Mouse (Mus musculus) stomach, embryonic 14.5 days (tissue): ENCODE results near the gene Pik3c2a. TPM values are rescaled to one million over a fixed set of nuclear protein-coding genes. Genes with fewer than 3 reads are reported as not detected.

Experiments used
- ATAC-seq: fragments of 200-750 bp; cut with Nextera tagmentation; 2 replicates; pipeline ENCODE4 v1.8.0; 2017; ENCODE audit warnings: low read depth, moderate TSS enrichment; ENCODE audit not compliant: insufficient number of reproducible peaks, insufficient read depth, low FRiP score
- H3K27ac ChIP-seq: fragments of 300-500 bp; sonication (generic); 2 replicates; pipeline ENCODE4 v1.5.1; 2014; ENCODE audit warnings: mild to moderate bottlenecking, low read length, moderate library complexity, mixed read lengths
- H3K27me3 ChIP-seq: fragments of 300-500 bp; sonication (generic); 2 replicates; pipeline ENCODE4 v1.6.1; 2014; ENCODE audit warnings: low read length, control low read depth, mixed read lengths; ENCODE audit not compliant: control insufficient read depth, insufficient read depth
- H3K36me3 ChIP-seq: fragments of 300-500 bp; sonication (generic); 2 replicates; pipeline ENCODE4 v1.6.1; 2014; ENCODE audit warnings: mild to moderate bottlenecking, control low read depth, low read length, moderate library complexity, mixed read lengths; ENCODE audit not compliant: control insufficient read depth, insufficient read depth
- H3K4me1 ChIP-seq: fragments of 300-500 bp; sonication (generic); 2 replicates; pipeline ENCODE4 v1.6.1; 2014; ENCODE audit warnings: low read length, control low read depth, mixed read lengths; ENCODE audit not compliant: control insufficient read depth, insufficient read depth
- H3K4me2 ChIP-seq: fragments of 300-500 bp; sonication (generic); replicated peaks from 2 replicates; pipeline ENCODE4 v1.6.1; 2014; ENCODE audit warnings: low read depth, low read length, control low read depth
- H3K4me3 ChIP-seq: fragments of 300-500 bp; sonication (generic); 2 replicates; pipeline ENCODE4 v1.5.1; 2014; ENCODE audit warnings: low read depth, low read length, control low read depth
- H3K9ac ChIP-seq: fragments of 300-500 bp; sonication (generic); replicated peaks from 2 replicates; pipeline ENCODE4 v1.6.1; 2014; ENCODE audit warnings: low read depth, mild to moderate bottlenecking, control low read depth, low read length, moderate library complexity, mixed read lengths
- H3K9me3 ChIP-seq: fragments of 300-500 bp; sonication (generic); 2 replicates; pipeline ENCODE4 v1.6.1; 2016; ENCODE audit warnings: low read depth, low read length, control low read depth; ENCODE audit not compliant: control insufficient read depth
- WGBS: fragments of 180-500 bp; shearing (Covaris S2); extraction: QIAGEN DNeasy Blood & Tissue Kit; methylation state at CpG from one replicate; pipeline ENCODE4 v1.1.7; 2014; 5-methylcytosine and 5-hydroxymethylcytosine counted together
- polyA plus RNA-seq: library from polyadenylated mRNA; unstranded; fragments of >200 nt; fragmentation: Nextera tagmentation; extraction: Ambion mirVana; gene quantifications from 2 replicates; pipeline ENCODE4 v1.2.1, GENCODE M21; 2014

The Pik3c2a gene
- polyA plus RNA-seq, 1 experiment from 2014 or later: 40.2 TPM

DNA sequence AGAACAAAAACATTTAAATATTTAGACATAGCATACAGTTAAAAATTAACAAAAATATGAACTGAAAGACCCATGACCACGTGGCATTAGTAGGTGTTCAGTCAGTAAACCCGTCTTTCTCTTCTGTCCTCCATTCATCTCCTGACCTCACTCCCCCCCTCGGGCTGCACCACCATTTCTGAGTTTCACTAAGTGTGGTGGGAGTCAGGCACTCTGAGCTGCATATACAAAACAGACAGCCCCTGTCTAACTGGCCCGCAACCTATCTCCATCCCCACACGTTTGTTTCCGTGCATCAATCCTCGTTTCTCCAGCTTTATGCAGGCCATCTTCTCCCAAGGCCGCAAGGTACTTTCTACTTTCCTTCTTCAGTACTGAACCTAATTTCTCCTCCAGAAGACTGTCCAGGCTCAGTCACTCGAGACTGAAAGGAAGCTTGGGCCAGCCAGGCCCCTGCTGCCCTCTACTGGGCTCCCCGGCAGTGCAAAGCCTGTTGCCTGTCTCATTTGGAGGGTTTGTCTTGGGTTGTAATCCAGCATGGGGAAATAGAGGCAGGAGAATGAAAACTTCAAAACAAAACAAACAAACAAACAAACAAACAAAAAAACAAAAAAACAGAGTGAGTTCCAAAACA lies 119.8 kb downstream of the Pik3c2a start:
- no peak overlapping the region for H3K27ac ChIP-seq
- H3K4me3 ChIP-seq: no peak overlapping the region
- 25% methylated on average over 10 of the region's 10 CpGs for WGBS
- no peaks in the 10 kb centered on the region for H3K36me3 ChIP-seq
- no peak overlapping the region for H3K9ac ChIP-seq
- H3K9me3 ChIP-seq: no peaks in the 10 kb centered on the region
- no peaks in the 10 kb centered on the region for H3K27me3 ChIP-seq
- no peaks in the 10 kb centered on the region for H3K4me1 ChIP-seq
- ATAC-seq: no peak; the same call in 1 of the 2 replicates
- H3K4me2 ChIP-seq: no peak overlapping the region

DNA sequence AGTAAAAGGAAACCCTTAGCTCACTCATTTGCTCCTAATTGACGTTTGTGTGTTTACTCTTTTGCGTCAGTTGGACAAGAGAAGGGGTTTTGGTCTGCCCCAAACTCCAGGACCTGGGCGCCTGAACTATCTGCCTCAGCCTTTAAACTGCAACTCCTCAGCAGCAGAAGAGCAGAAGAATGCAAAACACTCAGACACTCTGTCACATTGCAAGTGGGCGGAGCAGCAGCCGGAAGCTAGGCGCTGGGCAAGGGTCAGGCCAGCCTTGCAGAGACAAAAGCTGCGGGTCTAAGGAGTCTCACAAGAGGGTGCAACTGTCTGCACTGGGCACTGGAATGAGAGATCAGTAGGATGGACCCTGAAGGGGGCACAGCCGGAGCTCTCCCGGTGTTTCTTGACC lies 133.8 kb downstream of the Pik3c2a start:
- Histone ChIP-seq H3K9ac (no peak overlapping the region), H3K9me3 (no peaks in the 10 kb centered on the region), H3K4me2 (peak overlapping the region; percentile 90; the same call in 1 of the 2 replicates), H3K4me3 (no peak overlapping the region), H3K4me1 (0 out of 2 replicates have a peak, but pooled peaks cover 3% of the 10 kb centered on the region), H3K27ac (no peak overlapping the region; the same call in 1 of the 2 replicates), H3K36me3 (no peaks in the 10 kb centered on the region), H3K27me3 (no peaks in the 10 kb centered on the region; the same call in 1 of the 2 replicates)
- ATAC-seq: no peak
- WGBS: 10% methylated on average over 9 of the region's 9 CpGs

DNA sequence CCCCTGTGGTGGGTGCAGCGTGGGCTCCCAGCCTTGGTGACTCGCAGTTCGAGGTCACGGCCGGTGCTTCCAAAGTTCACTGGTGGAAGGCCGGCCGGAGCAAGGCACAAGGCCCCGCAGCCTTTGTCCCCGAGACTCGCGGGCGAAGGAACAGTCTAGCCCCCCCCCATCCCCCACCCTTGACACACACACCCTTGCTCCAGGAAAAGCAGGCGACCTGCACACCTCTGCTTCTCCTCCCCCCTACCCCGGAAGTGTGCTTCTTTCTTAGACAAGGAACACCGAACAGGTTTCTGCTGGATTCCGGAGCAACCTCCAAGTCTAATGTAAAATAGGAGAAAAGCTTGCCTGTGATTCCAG lies 134.6 kb downstream of the Pik3c2a start:
- Histone ChIP-seq H3K9me3 (no peaks in the 10 kb centered on the region), H3K4me2 (peak overlapping the region; percentile 90), H3K27me3 (no peaks in the 10 kb centered on the region; the same call in 1 of the 2 replicates), H3K27ac (peak overlapping the region; percentile 79), H3K4me3 (peak overlapping the region; percentile 66), H3K9ac (no peak overlapping the region; the same call in 1 of the 2 replicates), H3K36me3 (no peaks in the 10 kb centered on the region), H3K4me1 (0 out of 2 replicates have a peak, but pooled peaks cover 3% of the 10 kb centered on the region)
- ATAC-seq: peak; percentile 59
- 3% methylated on average over 16 of the region's 16 CpGs for WGBS

DNA sequence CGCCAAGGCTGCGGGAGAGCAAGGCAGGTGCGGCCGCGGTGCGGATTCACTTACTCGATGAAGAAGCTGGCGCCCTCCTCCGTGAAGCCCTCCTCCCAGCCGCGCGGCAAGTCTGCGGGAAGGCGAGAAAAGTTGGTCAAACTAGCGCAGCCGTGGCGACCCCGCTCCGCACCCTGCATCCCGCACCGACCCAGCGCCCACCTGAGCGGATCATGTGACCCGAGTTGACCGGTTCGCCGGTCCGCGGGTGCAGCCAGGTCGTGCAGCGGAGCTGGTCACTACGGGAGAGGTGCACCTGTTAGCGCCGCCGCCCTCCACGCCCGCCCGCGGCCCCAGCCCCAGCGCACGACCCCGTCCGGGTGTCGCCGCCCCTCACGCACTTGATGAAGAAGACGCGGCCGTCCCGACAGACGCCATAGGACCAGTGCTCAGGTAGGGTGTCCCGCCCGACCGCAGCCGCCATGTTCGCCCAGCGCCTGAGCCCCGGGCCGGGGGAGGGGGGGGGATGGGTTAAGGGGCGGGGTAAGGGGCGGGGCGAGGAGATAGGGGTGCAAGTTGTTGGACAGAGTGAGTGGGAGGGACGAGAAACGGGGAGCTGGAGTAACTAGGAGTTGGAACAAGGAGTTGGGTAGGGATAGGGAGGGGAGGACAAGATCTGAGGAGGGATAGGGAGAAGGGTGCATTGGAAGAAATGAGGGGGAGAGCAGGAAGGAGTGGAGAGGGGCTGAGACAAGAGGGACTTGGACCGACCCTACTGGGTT lies 135.2 kb downstream of the Pik3c2a start, which contains the start of gene Plekha7:
Gene Plekha7 (minus strand): TSS at position 506 of the 761 bp plus-strand sequence.
- Histone ChIP-seq H3K4me1 (0 out of 2 replicates have a peak, but pooled peaks cover 3% of the 10 kb centered on the region), H3K27ac (peak within 1 kb of the TSS; percentile 79), H3K27me3 (no peaks in the 10 kb centered on the region; the same call in 1 of the 2 replicates), H3K4me3 (peak within 1 kb of the TSS; percentile 66), H3K36me3 (no peaks in the 10 kb centered on the region), H3K9ac (peak within 1 kb of the TSS; percentile 34), H3K4me2 (peak within 1 kb of the TSS; percentile 90), H3K9me3 (no peaks in the 10 kb centered on the region)
- peak; percentile 87 for ATAC-seq
- under 1% methylated on average over 65 of the region's 65 CpGs for WGBS

DNA sequence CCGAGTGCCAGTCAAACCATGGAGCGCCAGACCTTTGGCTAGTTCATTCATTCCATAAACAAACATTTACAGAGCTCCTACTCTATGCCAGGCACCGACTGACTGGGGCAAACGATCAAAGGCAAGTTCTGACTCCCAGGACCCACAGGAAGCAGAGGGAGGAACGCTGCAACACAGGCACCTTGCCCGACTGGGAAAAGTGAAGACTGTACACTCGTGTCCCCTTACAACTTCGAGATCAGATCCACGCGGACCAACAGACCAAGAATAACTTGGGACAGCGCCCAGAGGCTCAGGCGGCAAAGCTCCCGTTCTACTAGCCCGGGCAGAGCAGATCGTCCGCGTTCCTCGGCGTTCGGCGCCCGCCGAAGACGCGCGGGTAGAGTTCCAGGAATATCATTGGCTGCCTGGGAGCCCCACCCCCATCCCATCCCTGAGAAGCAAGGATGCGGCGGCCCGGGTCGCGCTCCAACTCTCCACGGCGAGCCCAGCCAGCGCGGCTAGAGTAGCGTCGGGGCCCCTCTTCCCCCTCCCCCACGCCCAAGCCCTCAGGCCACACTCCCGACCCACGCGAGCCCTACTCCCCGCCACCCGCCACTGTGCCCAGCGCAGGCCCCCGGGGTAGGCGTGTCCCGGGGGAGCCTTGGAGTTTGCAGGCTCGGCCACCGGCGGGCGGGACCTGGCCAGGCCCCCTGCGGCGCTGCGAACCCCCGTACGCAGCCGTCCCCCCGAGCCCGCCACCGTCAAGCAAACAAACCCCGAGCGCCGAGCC lies 136.0 kb downstream of the Pik3c2a start:
- peak overlapping the region; percentile 34 for H3K9ac ChIP-seq
- H3K27ac ChIP-seq: peak overlapping the region; percentile 52; the same call in 1 of the 2 replicates
- under 1% methylated on average over 63 of the region's 63 CpGs for WGBS
- no peaks in the 10 kb centered on the region; the same call in 1 of the 2 replicates for H3K27me3 ChIP-seq
- H3K4me1 ChIP-seq: 0 out of 2 replicates have a peak, but pooled peaks cover 3% of the 10 kb centered on the region
- ATAC-seq: peak; percentile 79
- H3K4me3 ChIP-seq: peak overlapping the region; percentile 66
- no peaks in the 10 kb centered on the region for H3K9me3 ChIP-seq
- no peaks in the 10 kb centered on the region for H3K36me3 ChIP-seq
- H3K4me2 ChIP-seq: peak overlapping the region; percentile 90

DNA sequence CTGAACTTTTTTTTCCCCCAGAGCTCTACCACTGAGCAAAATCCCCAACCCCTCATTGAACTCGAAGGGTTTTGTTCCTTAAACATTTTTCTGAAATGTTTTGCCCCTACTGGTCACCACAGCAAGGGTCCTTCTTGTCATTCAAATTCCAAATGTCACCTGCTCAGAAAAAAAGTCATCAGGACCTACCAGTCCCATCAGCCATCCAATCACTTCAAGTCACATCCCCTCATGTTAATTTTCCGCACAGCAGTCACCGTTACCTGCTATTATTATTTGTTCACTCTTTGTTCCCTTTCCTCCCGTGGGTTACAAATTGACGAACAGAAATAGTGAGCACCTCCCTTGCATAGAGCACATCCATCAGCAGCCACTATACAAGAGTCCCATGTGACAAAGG lies 136.6 kb downstream of the Pik3c2a start:
- no peak overlapping the region for H3K27ac ChIP-seq
- no peak overlapping the region for H3K9ac ChIP-seq
- H3K4me2 ChIP-seq: peak overlapping the region; percentile 90
- 18% methylated on average over 5 of the region's 5 CpGs for WGBS
- no peak for ATAC-seq
- 0 out of 2 replicates have a peak, but pooled peaks cover 3% of the 10 kb centered on the region for H3K4me1 ChIP-seq
- peak overlapping the region; percentile 66 for H3K4me3 ChIP-seq
- no peaks in the 10 kb centered on the region for H3K36me3 ChIP-seq
- H3K27me3 ChIP-seq: no peaks in the 10 kb centered on the region; the same call in 1 of the 2 replicates
- no peaks in the 10 kb centered on the region for H3K9me3 ChIP-seq

DNA sequence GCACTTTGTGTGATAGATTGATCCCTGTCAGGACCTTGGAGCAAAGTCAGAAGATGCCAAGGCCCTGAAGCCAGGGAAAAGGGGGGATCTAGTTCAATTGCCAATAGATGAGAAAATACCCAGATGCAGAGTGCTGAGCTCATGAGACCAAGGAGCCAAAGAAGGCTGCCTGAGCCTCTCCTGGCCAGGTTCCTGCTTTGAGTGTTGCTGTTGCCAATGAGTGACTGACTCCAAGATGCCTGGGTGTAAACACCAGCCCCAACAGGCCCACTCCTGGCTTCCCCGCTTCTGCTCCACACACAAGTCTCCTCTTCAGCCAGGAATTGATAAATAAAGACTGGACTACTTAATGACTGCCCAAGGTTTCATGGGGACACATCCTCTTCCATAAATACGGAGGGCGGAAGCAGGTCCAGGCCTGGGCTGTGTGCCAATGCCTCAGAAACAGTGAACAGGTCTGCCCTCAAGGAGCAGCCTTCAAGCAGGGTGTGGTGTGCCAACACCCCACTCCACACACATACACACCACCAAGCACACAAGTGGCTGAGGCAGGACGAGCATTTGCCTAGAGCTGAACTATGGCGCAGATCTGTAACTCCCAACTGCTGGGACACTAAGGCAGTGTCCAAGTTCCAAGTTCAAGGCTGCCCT lies 141.5 kb downstream of the Pik3c2a start:
- Histone ChIP-seq H3K4me3 (no peak overlapping the region), H3K9me3 (no peaks in the 10 kb centered on the region), H3K27ac (no peak overlapping the region), H3K36me3 (no peaks in the 10 kb centered on the region), H3K9ac (no peak overlapping the region), H3K4me2 (no peak overlapping the region), H3K4me1 (no peaks in the 10 kb centered on the region), H3K27me3 (no peaks in the 10 kb centered on the region)
- WGBS: 83% methylated on average over 5 of the region's 5 CpGs
- no peak for ATAC-seq
